Mouse (Mus musculus) ES-Bruce4 (cell line): ENCODE results near the gene Abhd16a. TPM values are rescaled to one million over a fixed set of nuclear protein-coding genes. Genes with fewer than 3 reads are reported as not detected.

Source experiments
- H3K27ac ChIP-seq: 2 replicates; pipeline ENCODE4 v1.5.1; 2012; ENCODE audit warnings: low read length, inconsistent platforms; ENCODE audit not compliant: insufficient read depth
- H3K27me3 ChIP-seq: 2 replicates; pipeline ENCODE4 v1.6.1; 2012; ENCODE audit warnings: mild to moderate bottlenecking, low read length, inconsistent platforms; ENCODE audit not compliant: control insufficient read depth, poor library complexity, insufficient read depth, severe bottlenecking
- H3K36me3 ChIP-seq: 2 replicates; pipeline ENCODE4 v1.6.1; 2012; ENCODE audit warnings: inconsistent platforms, mild to moderate bottlenecking, low read length, moderate library complexity; ENCODE audit not compliant: control insufficient read depth, poor library complexity, insufficient read depth, severe bottlenecking
- H3K4me1 ChIP-seq: one replicate; pipeline ENCODE4 v1.8.1; 2011; ENCODE audit warnings: low read length; ENCODE audit not compliant: control insufficient read depth, insufficient read depth
- H3K4me3 ChIP-seq: 2 replicates; pipeline ENCODE4 v1.5.1; 2011; ENCODE audit warnings: low read depth, mild to moderate bottlenecking, low read length
- H3K9ac ChIP-seq: 2 replicates; pipeline ENCODE4 v1.6.1; 2012; ENCODE audit warnings: low read depth, mild to moderate bottlenecking, inconsistent platforms; ENCODE audit not compliant: poor library complexity, severe bottlenecking
- H3K9me3 ChIP-seq: replicated peaks from 2 replicates; pipeline ENCODE4 v1.6.1; 2012; ENCODE audit warnings: mild to moderate bottlenecking, low read length, inconsistent platforms; ENCODE audit not compliant: control insufficient read depth, poor library complexity, insufficient read depth, severe bottlenecking
- CTCF ChIP-seq: IDR thresholded peaks from one replicate; pipeline ENCODE4 v1.8.1; 2011; ENCODE audit warnings: low read depth, low read length
- EP300 ChIP-seq: IDR thresholded peaks from 2 replicates; pipeline ENCODE4 v1.6.1; 2011; ENCODE audit warnings: low read depth, low read length; ENCODE audit not compliant: insufficient read depth
- POLR2A ChIP-seq: IDR thresholded peaks from one replicate; pipeline ENCODE4 v1.8.1; 2011; ENCODE audit warnings: low read length; ENCODE audit not compliant: insufficient read depth
- polyA plus RNA-seq: library from polyadenylated mRNA; stranded (reverse); fragments of >200 nt; gene quantifications from 2 replicates; pipeline ENCODE4 v1.2.4, GENCODE M21; 2011; ENCODE audit warnings: low read depth; ENCODE audit not compliant: missing spikeins, insufficient read depth, insufficient read length

Abhd16a gene
- polyA plus RNA-seq, result 12.7 and 15.6 TPM in 2 replicates

GRCm38 (mm10) chr17:35088825-35089644 is at the start of gene Abhd16a:
TSS of gene Abhd16a (plus strand) at chr17:35089263.
- Histone ChIP-seq H3K9me3 (no peaks in the 10 kb centered on the region), H3K27me3 (no peaks in the 10 kb centered on the region), H3K4me1 (no peaks in the 10 kb centered on the region), H3K27ac (no peak within 1 kb of the TSS), H3K9ac (peak within 1 kb of the TSS; percentile 75), H3K36me3 (no peaks in the 10 kb centered on the region), H3K4me3 (peak within 1 kb of the TSS; percentile 66)
- TF ChIP-seq EP300 (no peak), CTCF (no peak), POLR2A (no peak)

GRCm38 (mm10) chr17:35043794-35044193 is 45.3 kb upstream of the Abhd16a start:
- H3K27me3 ChIP-seq, result no peaks in the 10 kb centered on the region
- no peak overlapping the region for H3K4me3 ChIP-seq
- H3K36me3 ChIP-seq, result no peaks in the 10 kb centered on the region
- H3K27ac ChIP-seq, result no peak overlapping the region
- no peaks in the 10 kb centered on the region for H3K9me3 ChIP-seq
- H3K9ac ChIP-seq, result no peak overlapping the region
- TF ChIP-seq EP300 (no peak), CTCF (no peak), POLR2A (no peak)
- peaks cover 3% of the 10 kb centered on the region for H3K4me1 ChIP-seq

GRCm38 (mm10) chr17:35044904-35045806 is 43.9 kb upstream of the Abhd16a start:
- peak overlapping the region; percentile 88 for H3K9ac ChIP-seq
- H3K4me1 ChIP-seq, result peaks cover 3% of the 10 kb centered on the region

GRCm38 (mm10) chr17:35045807-35046680 is 43.0 kb upstream of the Abhd16a start:
- Histone ChIP-seq H3K4me1 (peaks cover 3% of the 10 kb centered on the region), H3K4me3 (peak overlapping the region; percentile 67), H3K9ac (peak overlapping the region; percentile 88), H3K36me3 (no peaks in the 10 kb centered on the region), H3K27me3 (no peaks in the 10 kb centered on the region), H3K27ac (no peak overlapping the region), H3K9me3 (no peaks in the 10 kb centered on the region)
- TF ChIP-seq POLR2A (no peak), EP300 (no peak), CTCF (no peak)

More at GRCm38 (mm10) chr17:35044904-35045806, 43.9 kb upstream of the Abhd16a start:
- H3K27ac ChIP-seq, result no peak overlapping the region
- H3K4me3 ChIP-seq, result no peak overlapping the region
- no peaks in the 10 kb centered on the region for H3K9me3 ChIP-seq
- H3K27me3 ChIP-seq, result no peaks in the 10 kb centered on the region
- no peaks in the 10 kb centered on the region for H3K36me3 ChIP-seq
- TF ChIP-seq EP300 (no peak), CTCF (no peak), POLR2A (no peak)

- H3K27ac ChIP-seq, result no peak within 1 kb of the TSS
These were observed 42.2 kb upstream of the Abhd16a start, which contains the start of gene Msh5 for GRCm38 (mm10) chr17:35046681-35047455. TSS of gene Msh5 (minus strand) at chr17:35046745.

More at GRCm38 (mm10) chr17:35046681-35047455, 42.2 kb upstream of the Abhd16a start, which contains the start of gene Msh5:
- Histone ChIP-seq H3K4me3 (peak within 1 kb of the TSS; percentile 67), H3K27me3 (no peaks in the 10 kb centered on the region), H3K4me1 (peaks cover 3% of the 10 kb centered on the region), H3K9me3 (no peaks in the 10 kb centered on the region), H3K9ac (peak within 1 kb of the TSS; percentile 88), H3K36me3 (no peaks in the 10 kb centered on the region)
- TF ChIP-seq CTCF (no peak), EP300 (0 out of 2 replicates have a peak, but pooled peaks have one; percentile 7), POLR2A (no peak)
